Mouse (Mus musculus) thymus, postnatal 36 days (tissue): ENCODE data around the gene Ptpa.

Experiments used
- DNase-seq, 2 experiments: peaks; one replicate each; pipeline ENCODE4 v3.0.0; 2022; ENCODE audit warnings: mixed read lengths in 2 of 2

The Ptpa gene

DNA sequence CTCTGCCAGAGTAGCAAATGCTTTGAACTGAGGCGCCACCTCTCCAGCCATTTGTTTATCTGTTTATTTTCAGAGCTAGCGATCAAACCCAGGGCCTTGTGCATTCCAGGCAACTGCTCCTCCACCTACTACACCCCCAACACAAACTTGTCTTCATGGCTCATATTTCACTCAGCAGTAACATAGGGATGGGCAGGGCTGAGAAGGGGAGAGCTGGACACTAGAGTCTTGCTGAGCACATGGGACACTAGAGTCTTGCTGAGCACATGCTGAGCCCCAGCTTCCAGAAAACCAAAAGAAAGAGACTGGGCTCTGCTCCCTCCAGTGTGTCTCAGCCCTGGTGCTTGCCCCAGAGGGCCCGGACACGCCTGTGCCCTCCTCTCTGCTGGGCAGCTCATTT is 50.9 kb downstream of the Ptpa start:
- DNase-seq: no peak

DNA sequence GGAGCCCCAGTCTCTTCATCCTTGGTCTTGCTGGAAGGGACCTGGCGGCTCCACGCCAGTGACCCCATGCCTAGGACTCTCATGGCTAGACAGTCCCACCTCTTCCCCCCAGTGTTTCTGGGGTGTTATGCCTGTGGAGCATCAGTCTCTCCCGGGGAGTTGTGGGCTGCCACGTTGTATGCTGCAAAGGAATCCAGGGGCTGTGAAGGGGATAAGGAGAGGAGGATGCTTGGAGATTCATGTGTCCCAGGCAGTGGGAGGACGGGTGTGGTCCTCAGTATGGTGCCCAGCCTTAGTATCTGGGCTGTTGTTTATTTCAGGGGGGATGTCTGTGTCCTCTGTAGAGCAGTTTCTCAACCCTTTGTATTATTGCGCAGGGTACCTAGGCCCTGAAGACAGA is 53.2 kb downstream of the Ptpa start:
- no peak for DNase-seq

DNA sequence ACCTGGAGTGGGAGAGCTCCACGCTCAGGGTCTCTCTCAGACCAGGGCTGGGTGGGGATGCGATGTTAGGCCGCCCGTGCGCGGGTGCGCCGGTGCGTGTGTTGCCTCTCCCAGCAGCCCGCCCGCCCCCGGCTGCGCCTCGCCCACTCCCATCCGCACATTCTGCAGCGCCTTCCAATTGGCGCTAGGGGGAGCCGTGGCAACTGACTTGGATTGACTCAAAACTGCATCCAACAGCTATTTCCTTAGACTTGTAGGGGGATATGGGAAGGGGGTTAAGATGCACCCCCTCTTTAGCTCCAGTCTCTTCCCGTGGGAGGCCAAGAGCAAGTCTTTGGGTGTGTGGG is 53.9 kb downstream of the Ptpa start:
- peak; percentile 65 to 68 for DNase-seq

DNA sequence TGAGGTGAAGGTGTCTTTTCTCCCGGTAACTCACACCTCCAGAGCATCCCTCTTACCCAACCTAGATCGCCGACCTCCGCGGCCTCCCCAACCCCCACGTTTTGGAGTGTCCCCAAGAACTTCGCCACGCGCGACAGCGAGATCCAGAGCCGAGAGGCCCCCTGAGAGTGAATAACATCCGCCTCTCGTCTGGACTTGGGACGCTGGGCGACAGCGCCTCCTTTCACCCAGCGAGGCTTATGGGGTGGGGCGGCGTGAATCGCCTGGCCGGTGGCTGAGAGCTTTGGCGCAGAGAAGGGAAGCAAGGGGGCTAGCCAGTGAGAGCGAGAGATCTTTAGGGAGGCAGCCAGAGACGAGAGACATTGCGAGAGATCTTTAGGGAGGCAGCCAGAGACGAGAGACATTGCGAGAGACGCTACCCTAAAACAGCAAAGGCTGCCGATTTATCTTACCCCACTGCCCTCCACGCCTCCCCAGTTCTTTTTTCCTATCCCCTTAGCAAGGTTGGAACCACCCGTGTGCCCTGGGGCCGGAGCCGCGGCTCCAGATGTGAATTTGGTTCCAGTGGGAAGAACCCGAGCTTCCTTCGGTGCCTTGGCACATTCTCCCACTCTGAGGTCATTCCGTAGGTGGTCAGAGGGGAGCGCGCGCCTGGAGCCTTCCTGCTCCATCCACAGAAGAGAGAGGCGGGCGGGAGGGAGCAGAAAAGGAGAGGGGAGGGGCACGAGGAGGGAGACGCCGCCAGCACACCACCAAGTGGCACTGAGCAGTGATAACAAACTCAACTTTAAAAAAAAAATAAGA is 54.5 kb downstream of the Ptpa start:
- peak; percentile 27 to 34 for DNase-seq

DNA sequence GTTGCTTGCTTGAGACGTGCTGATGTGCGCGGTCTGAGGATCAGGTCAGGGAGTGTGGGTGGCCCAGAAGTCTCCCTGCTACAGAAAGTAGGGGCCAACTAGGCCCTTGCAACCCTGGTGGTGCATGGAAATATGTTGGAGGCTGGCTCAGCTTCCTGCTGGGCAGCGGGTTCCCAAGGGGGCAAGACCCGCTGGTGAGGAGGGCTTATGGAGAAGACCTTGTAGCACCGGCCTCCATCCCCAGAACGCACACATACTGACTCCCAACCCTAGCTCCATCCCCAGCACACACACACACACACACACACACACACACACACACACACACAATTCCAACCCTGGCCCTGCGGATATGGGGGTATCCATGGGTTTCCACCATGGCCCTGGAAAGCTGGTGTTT is 55.2 kb downstream of the Ptpa start:
- DNase-seq: no peak

DNA sequence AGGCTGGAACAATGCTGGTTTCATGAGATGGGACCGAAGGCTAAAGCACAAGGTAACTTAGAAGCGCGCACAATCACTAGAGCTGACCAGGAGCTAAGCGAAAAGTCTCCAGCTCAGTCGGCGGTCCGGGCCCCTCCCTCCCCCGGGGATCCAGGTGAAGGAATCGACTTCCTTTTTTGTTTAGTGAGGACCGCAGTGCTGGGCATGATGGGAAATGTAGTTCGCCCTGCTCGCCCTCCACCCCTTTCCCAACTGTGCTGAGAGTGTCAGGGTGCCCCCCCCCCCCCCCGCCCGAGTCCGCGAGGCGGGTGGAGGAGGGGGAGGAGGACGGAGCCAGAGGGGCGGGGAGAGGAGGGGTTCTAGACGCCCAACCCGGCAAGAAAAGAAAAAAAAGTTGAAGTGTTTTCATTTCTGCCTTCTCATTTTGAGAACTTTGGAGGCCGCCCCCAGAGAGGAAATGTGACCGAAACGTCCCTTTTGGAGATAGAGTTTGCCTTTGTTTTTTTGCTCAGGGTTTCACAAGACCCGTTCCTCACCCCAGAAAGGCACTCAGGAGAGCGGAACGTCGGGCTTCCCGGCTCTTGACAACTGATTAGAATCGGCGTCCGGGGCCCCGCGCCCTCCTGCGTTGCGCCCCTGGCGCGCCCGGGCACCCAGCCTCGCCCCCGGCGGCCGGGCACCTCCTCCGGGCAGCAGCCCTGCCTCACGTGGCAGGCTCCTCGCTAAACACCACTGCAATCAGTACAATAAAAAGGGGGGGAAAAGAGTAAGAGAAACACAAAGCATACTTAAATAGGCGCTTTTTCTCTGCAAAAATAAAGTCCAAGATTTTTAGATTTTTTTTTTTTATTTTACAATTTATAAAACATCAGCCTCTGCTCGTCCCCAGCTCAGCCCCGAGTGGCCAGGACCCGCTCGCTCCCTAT is 56.2 kb downstream of the Ptpa start:
- DNase-seq: peak; percentile 66 to 78

DNA sequence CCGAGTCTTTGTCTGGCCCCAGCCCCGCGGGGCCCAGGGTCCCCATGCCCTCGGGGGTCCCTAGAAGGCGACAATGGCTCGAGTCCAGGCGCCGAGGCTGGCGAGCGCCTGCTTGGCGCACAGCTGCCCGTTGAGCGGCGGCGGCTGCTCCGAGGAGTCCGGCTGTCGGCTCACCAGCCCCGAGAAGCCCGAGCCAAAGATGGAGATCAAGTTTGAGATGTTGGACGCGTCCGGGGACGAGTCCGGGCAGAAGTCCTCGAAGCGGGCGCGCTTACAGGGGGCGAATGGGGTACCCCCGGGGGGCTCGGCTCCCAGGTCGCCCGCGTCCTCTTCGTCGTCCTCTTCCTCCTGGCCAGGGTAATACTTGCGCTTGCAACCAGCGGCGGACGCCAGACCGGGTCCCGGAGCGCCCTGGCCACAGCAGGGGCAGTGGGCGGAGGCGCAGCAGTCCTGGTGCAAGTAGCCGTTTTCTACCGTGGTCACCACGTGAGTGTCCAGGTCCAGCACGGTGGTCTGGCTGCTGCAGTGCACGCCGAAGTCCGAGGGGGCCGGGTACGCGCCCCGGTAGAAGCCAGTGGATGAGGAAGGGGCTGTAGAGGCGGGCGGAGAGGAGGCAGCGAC is 57.0 kb downstream of the Ptpa start:
- DNase-seq: peak in 1 of 2 experiments; percentile 33

DNA sequence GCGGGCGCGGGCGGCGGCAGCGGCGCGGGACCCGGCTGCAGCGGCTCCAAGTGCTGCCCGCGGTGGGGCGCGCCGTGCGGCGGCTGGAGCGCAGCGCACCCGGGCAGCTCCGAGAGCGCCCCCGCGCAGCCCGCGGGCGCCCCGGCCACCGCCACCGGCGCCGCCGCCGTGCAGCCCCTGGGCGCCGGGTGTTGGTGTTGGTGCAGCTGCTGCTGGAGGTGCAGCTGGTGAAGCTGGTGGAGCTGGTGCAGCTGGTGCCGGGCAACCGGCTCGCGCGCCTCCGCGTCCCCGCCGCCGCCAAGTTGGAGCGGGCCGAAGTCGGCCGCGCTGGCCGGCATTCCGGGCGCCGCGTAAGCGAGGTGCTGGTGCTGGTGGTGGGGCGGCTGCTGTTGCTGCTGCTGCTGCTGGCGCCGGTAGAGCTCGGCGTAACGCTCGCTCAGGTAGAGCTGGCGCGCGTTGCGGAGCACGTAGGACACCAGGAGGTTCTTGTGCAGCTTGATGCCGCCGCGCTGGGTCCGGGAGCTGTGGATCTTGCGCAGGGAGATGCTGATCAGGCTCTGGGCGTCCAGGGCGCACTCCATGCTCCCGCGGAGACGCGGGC is 57.7 kb downstream of the Ptpa start:
- peak; percentile 33 to 55 for DNase-seq

DNA sequence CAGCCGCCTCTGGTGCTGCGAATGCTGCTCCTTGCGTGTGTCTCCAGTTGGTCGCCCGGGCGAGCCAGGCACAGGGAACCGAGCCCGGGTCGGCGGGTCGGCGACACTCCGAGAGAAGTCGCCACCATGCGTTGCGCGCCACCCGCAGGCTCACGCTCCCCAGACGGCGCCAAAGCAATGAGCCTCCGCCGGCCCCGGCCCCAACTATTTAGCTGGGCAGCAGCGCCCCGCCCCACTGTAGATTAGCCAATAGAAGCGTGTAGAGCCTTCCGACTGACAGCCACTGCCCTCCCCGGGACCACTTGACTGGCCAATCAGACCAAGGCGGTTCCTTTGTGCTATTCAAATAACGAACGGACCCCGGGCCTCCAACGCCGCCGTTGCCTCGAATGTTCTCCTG is 58.2 kb downstream of the Ptpa start, which contains the start of gene Ier5l:
TSS of gene Ier5l (minus strand) at position 181 of the 400 bp plus-strand sequence.
- DNase-seq: peak; percentile 59 to 63

DNA sequence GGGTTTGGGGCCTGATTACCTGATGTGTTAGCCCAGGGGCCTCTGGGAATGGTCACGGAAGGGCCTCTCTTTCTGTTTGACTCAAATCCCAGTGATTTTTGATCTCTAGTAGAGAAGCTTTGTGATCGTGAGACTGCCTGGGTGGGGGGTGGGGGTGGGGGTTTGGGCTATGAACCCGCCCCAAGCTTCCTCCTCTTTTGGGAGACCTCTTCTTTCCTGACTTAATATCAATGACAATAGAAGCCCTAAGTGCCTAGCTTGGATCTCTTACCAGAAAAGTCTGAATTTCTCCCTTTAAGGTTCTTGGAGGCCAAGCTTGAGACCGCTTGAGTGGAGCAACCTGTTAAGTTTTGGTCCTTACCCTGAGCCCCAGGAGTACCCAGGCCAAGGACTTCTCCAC is 58.9 kb downstream of the Ptpa start:
- DNase-seq: no peak

DNA sequence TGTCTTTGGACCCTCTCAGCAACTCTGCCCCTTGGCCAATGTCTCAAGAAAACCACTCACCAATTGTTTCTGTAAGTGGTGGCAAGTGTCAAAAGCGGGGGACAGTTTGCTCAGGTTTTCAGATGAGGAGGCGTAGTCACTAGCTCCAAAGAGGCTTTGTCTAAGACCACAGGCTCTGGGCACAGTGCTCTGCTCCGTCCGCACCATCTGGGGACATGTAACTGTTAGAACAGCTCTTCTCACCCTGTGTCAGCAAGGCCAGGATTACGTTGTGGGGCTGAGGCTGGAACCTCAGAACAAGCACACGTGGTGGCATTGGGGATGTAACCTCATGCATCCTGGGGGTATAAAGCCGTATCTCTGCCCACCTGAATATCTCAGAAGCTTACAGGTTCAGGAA is 59.6 kb downstream of the Ptpa start:
- no peak for DNase-seq

DNA sequence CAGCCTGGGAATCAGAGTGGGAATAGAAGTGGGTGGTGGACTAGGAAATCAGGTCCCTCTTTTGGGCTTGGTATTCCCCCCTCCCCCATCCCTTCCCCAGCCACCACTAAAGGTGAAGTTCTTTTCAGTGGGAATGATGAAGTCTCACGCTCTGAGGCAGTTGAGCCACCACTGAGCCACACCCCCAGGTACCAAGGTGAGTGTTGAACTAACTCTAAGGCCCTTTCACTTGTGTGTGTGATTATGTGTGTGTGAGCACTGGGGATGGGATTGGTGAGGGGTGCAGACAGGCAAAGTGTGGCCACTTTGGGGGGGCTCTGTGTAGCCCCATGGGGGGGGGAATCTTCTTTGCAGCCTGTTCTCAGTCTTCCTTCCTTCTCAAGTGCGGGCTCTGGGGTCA is 60.4 kb downstream of the Ptpa start:
- DNase-seq: no peak

DNA sequence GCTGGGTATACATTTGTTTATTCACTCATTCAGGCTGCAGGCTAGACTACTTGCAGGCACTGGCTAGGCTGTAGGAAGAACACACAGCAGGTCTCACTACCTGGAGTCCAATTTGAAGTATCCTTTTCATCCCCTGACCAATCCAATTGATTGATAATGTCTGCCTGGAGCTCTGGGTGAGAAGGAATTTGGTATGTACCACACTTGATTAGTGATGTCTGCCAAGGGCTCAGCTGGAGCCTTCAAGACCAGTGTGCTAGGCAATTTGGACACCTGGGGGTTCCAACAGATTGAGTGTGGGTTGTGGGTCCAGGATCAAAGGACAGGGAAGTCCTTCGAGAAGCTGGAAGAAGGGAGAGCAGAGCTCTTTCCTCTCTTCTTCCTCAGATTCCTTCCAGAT is 62.7 kb downstream of the Ptpa start:
- no peak for DNase-seq

DNA sequence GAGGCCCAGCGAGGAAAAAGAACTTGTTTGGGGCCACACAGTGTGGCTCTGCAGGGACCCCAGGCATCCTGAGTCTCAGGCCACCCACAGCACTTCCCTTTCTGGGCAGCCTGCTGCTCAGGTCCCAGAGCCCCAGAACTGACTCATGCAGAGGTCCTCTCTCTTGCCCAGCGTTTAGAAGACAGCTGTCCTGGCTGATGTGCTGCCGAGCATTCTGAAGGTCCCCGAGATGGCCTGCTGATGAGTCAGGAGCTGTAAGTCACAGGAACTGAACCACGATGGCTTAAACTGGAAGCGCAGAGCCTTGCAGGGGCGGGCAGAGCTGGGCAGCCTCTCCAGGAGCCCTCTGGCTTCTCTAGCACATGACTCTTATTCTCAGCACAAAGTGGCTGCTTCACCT is 71.8 kb downstream of the Ptpa start:
- no peak for DNase-seq

DNA sequence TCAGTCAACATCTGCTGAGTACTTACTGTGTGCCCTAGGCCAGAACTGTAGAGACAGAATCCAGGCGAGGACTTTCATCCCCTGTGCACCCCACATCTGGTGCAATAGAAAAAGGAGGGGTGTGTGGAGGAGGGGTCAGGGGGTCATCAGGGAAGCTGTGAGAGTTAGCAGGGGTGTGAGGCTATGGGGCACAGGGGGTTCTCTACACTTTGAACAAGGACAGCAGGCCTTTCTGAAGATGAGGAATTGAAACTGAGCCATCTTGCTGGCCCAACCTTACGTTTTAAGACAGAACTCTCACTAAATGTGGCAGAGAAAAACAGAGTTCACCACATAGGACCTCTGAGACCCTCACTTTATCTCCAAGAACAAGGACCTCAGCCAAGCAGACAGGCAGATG is 74.5 kb downstream of the Ptpa start:
- DNase-seq: no peak

DNA sequence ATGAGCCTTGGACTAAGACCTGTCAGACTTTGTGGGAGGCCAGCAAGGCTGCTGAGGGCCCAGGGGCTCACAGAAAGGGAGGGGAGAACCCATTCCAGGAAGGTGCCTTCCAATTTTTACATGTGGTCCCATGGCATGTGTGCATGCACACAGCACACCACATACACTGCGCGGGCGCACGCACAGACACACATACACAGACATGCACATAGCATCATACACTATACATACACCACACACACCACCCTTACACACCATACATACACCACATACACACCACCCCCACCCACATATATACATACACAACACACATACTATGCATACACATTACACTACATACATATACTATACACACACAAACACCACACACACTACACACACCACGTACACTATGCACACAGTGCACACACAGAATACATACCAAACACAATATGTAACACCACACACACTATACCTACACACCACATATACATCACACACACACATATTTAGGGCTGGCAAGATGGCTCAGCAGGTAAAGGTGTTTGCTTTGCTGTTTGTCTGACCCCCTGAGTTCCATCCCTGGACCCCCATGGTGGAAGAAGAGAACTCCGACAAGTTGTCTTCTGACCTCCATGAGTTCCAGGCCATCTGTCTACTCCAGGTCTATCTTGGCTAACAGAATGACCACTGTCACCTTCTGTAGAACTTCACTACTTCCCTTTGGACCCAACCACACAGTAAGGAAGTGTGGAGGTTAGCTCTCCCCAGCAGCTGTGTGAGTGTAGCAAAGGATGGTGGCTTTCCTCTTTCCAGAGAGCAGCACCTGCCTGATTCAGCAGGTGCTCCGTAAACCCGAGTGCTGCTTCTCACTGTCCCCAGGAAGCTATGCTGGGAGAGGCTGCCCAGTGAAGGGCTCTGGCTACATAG is 79.4 kb downstream of the Ptpa start:
- DNase-seq: no peak

DNA sequence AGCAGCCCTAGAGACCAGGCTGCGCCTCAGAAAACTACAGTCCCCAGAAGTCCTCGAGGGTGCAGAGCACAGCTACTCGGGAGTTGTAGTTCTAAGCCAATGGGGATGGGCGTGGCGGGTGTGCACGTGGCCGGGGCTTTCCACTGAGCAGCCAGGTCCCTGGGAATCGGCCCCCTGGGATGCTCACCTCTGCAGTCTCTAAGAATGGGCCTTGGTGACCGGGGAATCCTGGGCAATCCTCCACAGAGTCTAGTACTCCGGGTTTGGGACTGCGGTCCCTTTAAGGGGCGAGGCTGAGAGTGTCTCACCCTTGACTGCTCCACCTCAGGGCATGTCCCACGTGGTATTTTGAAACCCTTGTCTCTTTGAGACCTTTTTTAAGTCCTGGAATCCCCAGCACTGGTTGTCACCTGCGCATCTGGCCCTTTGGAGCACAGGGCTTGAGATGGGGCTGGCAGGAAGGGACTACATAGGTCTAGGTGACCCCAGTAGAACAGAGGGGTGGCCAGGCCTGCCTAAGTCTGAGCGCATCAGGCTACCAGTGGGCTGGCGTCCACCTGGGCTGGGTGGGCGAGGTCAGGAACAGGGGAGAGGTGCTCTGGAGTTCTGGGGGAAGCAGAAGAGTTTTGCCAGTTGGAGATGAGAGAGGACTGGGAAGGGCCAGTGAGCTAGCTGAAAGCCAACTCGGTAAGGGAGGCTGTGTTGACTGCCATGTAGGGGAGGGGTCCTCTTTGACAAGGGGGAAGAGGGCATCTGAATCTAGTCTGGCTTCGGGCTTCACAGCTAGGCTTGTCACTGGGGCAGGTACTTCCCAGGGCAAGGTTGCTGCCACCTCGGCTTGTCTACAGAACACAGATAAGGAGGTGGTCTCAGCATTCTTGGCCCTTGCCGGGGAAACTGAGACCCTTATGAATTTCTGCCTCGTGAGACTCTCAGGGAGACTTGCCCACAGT is 80.3 kb downstream of the Ptpa start:
- peak; percentile 32 to 45 for DNase-seq
